Mouse (Mus musculus): Measurements from ENCODE around the gene Tmcc2. TPM values are rescaled to one million over a fixed set of nuclear protein-coding genes. Genes with fewer than 3 reads are reported as not detected.

Tmcc2 gene
- 1 to 10 TPM in 1 of 2 experiments, under 1 TPM in 1; 0.54 to 1.6 TPM for polyA plus RNA-seq (2017; shearing (Covaris generic))

DNA sequence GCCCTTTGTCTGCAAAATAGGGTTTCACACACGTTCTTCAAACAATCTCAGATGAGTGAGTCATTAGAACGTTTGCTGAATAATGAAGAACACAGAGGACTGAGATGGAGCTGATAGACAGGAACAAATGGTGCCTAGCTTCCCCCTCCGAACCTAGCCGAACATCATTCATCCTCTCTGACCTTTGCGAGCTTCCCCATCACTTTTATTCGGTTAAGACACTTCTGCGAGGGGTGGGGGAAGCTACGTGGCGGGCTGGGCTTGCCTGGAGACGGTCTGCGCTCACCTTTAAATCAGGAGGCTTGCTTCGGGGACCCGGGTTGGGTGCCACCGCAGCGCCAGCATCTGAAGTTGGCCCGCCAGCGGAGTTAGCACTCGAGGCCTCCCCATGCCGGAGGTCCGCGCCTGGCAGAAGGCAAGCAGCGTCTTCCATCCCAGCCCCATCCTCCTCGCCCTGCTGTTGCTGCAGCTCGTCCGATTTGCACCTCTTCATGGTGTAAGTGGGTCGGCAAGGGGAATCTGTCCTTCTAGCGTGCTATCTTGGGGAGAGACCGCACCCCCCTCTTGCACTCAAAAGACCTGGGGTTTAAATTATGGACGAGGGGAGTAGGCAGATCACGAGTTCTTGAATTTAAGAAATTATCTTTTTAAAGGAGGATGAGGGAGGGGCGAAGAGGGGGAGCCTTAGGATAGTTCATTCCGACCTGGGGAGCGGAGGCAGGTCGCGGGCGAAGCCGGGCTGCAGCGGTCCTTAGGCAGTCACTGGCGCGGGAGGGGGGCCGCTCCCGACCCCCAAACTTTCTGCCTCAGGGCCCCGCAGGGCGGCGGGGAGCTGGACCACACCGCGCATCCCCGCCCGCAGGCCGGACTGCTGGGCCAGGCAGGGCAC lies at the start of gene Tmcc2:
TSS of gene Tmcc2 (minus strand) at position 591 of the 889 bp plus-strand sequence.
- ATAC-seq: peak; percentile 23

GRCm38 (mm10) chr1:132437389-132437788 lies 46.3 kb upstream of the Tmcc2 start:
- ATAC-seq: no peak

DNA sequence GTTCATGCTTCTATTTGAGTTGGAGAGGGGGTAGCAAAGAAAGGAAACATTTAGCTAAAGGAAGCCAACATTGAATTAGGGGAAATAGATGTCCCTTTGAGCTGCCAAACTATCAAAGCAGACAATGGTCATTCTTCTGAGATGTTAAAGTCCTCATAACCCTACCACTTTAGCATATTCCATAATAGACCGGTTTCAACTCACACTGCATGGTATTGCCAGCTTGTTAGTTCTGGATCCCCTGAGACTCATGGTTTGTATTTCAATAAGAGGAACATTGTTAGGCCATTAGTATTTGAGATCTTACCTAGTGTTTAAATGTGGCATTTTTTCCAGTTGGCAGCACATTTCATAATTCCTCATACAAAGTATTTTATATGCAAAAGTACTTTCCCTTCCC lies 45.9 kb upstream of the Tmcc2 start:
- ATAC-seq: no peak

DNA sequence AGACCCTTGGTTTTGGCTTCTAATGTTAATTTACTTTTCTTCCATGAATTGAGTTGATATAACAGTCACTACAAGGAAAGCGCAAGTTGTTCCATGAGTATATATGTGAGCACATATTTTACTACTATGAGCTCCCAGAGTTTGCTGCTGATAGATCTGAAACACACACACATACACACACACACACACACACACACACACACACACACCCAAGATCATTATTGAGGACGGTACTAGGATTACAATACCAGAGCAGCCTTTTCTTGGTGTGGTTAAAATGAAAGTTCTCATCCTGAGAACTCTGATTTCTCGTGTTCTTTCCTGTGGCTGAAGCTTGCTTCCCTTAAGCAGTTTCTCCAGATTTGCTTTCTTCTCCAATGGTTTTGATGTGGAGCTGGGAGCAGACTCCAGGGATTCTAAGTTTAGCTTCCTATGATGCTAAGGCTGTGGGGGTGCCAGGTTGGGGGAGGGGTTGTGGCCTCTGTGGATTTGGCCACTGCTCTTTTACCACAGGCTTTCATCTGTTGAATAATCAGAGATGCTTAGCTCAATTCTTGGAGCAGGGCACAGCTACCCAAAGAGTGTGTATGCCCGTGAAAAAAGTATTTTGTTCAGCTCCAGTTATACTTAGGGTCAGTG lies 45.4 kb upstream of the Tmcc2 start:
- ATAC-seq: peak; percentile 54

DNA sequence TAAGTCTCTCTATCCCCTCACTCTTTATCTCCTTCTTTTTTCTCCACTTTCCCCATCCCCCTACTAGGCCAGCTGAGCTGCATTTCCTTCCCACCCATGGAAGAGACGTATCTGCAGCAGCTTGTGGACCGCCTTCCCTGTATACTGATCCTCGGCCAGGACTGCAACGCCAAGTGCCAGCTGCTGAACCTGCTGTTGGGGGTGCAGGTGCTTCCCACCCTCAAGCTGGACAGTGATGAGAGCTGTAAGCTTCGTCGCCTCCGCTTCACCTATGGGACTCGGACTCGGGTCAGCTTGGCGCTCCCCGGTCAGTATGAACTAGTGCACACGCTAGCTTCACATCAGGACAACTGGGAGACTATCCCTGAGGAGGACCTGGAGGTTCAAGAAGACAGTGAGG lies 43.0 kb upstream of the Tmcc2 start:
- no peak for ATAC-seq

DNA sequence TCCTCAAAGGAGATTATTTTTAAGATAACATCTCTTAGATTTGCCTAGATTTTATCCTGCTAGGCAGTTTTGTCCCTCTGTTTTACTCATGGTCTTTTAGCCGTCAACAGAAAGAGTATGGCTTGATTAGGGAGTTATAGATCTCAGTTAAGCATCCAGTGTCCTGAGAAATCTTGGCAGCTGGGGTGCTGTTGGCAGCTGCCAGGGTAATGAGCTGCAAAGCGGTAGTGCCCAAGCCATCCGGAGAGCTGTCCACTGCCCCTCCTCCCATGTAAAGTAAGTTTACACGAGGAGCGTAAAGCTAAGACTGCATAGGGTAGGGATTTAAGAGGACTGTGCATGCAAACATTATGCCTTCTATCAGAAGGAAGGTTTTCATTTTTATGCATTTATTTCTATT lies 42.3 kb upstream of the Tmcc2 start:
- no peak for ATAC-seq

GRCm38 (mm10) chr1:132431716-132432115 lies 40.6 kb upstream of the Tmcc2 start:
- ATAC-seq: no peak

GRCm38 (mm10) chr1:132430818-132431217 lies 39.7 kb upstream of the Tmcc2 start:
- no peak for ATAC-seq

- ATAC-seq: no peak
Measured at GRCm38 (mm10) chr1:132425600-132425999, 34.5 kb upstream of the Tmcc2 start.

- ATAC-seq: no peak
Measured at GRCm38 (mm10) chr1:132422912-132423696, 32.0 kb upstream of the Tmcc2 start.

DNA sequence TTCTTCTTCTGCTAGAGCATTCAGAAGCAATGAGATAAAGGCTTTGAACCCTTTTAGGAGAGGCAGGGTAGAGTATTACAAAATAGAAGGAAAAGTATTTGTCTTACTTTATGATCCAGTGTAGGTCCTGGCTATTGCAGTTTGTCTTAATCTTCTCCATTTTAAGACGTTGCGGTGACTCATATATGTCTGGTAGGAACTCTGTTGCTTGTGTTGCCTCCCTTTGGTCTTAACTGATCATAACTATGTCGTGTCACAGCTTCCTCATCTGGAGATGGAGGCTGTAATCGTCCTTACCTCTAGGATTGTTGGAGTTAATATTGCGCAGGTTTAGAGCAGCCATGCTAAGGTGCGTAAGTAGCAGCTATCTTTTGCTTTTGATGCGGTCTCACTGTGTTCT lies 29.6 kb upstream of the Tmcc2 start:
- ATAC-seq: no peak

- no peak for ATAC-seq
Measured at GRCm38 (mm10) chr1:132420206-132420605, 29.1 kb upstream of the Tmcc2 start.

GRCm38 (mm10) chr1:132417319-132418251 lies 26.5 kb upstream of the Tmcc2 start, which contains the start of gene Dstyk:
Gene Dstyk (plus strand): TSS chr1:132417555.
- ATAC-seq: peak; percentile 89

DNA sequence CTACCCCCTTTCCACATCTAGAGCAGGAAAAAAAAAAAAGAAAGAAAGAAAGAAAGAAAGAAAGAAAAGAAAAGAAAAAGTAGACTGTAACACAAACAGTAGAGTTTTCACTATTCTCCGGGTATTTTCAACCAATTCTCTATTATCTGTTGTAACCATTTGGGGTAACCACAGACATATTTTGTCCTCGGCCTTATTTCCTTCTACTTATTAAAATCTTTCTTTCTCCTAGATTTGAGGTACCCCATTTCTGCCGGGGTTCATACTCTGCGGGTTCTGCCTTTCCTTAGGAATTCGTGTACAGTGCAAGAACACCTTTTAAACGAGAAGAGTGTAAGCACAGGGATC lies 25.8 kb upstream of the Tmcc2 start:
- no peak for ATAC-seq

DNA sequence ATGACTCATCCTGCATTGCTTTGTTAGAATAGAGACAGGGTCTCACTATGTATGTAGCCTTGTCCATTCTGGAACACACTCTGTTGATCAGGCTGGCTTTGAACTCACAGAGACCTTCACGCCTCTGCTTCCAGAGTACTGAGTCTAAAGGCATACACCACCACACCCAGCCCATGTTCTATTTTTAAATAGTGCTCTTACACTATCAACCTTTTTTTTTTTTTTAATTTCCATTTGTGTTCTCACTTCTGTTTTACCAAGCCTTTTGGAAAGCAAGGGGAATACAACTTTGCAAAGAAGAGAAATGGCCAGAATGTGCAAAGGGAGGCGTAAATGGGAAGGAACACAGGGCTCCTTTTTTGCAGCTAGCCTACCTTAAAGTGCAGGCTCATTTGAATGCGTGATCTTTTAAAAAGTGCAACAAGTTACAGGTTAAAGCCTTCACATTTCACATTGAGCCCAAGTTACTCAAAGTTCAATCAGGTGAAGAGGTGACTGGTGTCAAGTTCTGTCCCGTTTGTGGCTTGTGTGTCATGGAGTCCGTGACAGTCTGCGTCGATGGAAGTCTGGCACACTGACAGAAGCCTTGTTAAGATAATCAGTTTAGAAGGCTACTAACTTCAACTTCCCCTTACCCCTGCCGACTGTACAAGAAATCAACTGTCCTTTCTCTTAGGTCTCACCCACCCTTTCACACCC lies 25.3 kb upstream of the Tmcc2 start:
- ATAC-seq: no peak

GRCm38 (mm10) chr1:132410657-132411056 lies 19.6 kb upstream of the Tmcc2 start:
- no peak for ATAC-seq

DNA sequence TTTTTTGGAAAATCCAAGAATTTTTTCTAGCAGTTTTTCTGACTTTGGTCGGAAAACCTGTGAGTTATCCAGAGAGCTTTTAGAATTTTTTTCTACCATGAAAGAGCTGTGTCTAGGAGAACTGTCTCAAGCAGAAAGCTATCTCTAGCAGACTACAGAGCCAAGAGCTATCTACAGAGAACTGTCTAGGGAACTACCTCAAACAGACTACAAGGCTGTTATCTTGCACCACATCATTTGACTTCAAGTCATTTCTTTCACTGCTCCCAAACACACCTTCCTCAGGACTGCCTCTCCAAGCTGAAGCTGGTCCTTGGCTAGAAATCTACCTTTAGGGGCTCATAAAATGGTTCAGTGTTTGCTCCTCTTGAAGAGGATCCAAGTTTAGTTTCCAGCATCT lies 10.8 kb upstream of the Tmcc2 start:
- no peak for ATAC-seq

- no peak for ATAC-seq
Measured at GRCm38 (mm10) chr1:132400538-132400937, 9.5 kb upstream of the Tmcc2 start.

- ATAC-seq: no peak
Measured at GRCm38 (mm10) chr1:132396705-132397104, 5.6 kb upstream of the Tmcc2 start.

DNA sequence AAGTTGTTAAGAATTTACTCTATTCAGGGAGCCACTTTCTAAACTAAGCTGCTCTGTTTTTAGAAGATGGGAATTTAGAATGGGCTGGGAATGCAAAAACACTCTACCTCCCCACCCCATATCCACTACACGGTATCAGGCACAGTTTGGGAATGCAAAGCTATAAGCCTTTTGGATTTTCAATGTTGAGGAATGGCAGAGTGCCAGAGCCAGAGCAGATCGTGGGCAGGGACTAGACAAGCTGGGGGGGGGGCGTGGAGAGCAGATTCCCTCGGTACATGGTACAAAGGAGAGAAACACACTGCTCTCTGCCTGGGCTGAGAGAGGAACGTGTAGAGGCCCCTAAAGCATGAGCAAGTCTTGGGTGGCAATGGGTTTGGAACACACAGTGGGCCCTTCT lies 1.8 kb upstream of the Tmcc2 start:
- ATAC-seq: no peak

- no peak for ATAC-seq
Measured at GRCm38 (mm10) chr1:132391580-132392022, 520 bp upstream of the Tmcc2 start.

All from activated CD4-positive, CD25-positive, alpha-beta regulatory T cell, adult 4 months (primary cell).